Mouse (Mus musculus) erythroblast, embryonic 14.5 days (primary cell): ENCODE measurements around the gene Irx5.

ENCODE experiments used
- GATA1 ChIP-seq: IDR thresholded peaks from 2 replicates; pipeline ENCODE4 v1.6.1; 2012; ENCODE audit warnings: low read length, inconsistent platforms, mixed read lengths
- TAL1 ChIP-seq: IDR thresholded peaks from 3 replicates; pipeline ENCODE4 v1.6.1; 2012; ENCODE audit warnings: low read length, inconsistent platforms, mixed read lengths

DNA sequence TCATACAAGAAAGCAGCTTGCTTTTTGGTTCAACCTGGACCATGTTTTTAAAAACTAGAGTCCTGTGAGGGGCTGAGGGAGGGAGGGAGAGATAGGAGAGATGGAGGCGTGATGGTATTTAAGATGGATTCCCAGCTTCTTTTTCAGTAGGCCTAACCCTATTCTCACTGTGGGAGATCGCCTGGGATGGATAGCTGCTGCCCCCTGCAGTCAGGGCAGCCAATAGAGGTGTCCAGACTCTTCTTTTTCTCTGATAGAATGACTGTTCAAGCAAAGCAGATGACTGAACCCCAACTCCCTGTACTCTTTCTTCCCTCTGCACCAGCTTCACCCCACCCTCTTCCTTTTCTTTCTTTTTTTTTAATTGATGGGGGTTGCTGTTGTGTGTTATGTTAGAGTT lies 23.1 kb downstream of the Irx5 start:
- no peak for TF ChIP-seq TAL1
- TF ChIP-seq GATA1 = no peak
